Mouse (Mus musculus): ENCODE measurements at regions not wholly inside any gene's neighbourhood (a gene's known extent, or its start where the extent isn't known, plus 50 kb on each side); places are given as distances from the start of the nearest gene placed in this dataset.

- H3K9ac ChIP-seq (ENCODE audit: low read depth, low read length): no peak overlapping the region
- no peak overlapping the region for H3K4me3 ChIP-seq (ENCODE audit: low read depth, low read length)
- no peaks in the 10 kb centered on the region for H3K27me3 ChIP-seq (ENCODE audit: control insufficient read depth, insufficient read depth, low read length)
- WGBS (ENCODE audit: insufficient replicate concordance): 82% methylated on average over 4 of the region's 4 CpGs
- no peaks in the 10 kb centered on the region for H3K36me3 ChIP-seq (ENCODE audit: control insufficient read depth, insufficient read depth, low read length)
- no peaks in the 10 kb centered on the region for H3K4me1 ChIP-seq (ENCODE audit: control insufficient read depth, insufficient read depth, low read length)
- H3K27ac ChIP-seq (ENCODE audit: low read depth, low read length): no peak overlapping the region
- no peak for ATAC-seq (replicated peaks; ENCODE audit: insufficient number of reproducible peaks, low FRiP score, low TSS enrichment)
- no peak overlapping the region for H3K4me2 ChIP-seq
- no peaks in the 10 kb centered on the region for H3K9me3 ChIP-seq (replicated peaks; ENCODE audit: control insufficient read depth, low read length)
Observed at GRCm38 (mm10) chr13:6261458-6261857, 286.5 kb upstream of the Pitrm1 start.

GRCm38 (mm10) chr13:6270546-6270945 lies 277.4 kb upstream of the Pitrm1 start:
- no peaks in the 10 kb centered on the region for H3K9me3 ChIP-seq (replicated peaks; ENCODE audit: control insufficient read depth, low read length)
- no peaks in the 10 kb centered on the region for H3K36me3 ChIP-seq (ENCODE audit: control insufficient read depth, insufficient read depth, low read length)
- no peak overlapping the region for H3K27ac ChIP-seq (ENCODE audit: low read depth, low read length)
- H3K27me3 ChIP-seq (ENCODE audit: control insufficient read depth, insufficient read depth, low read length): no peaks in the 10 kb centered on the region
- H3K4me3 ChIP-seq (ENCODE audit: low read depth, low read length): no peak overlapping the region
- ATAC-seq (replicated peaks; ENCODE audit: insufficient number of reproducible peaks, low FRiP score, low TSS enrichment): no peak
- H3K4me1 ChIP-seq (ENCODE audit: control insufficient read depth, insufficient read depth, low read length): no peaks in the 10 kb centered on the region
- H3K4me2 ChIP-seq: no peak overlapping the region
- 83% methylated on average over 1 of the region's 1 CpGs for WGBS (ENCODE audit: insufficient replicate concordance)
- no peak overlapping the region for H3K9ac ChIP-seq (ENCODE audit: low read depth, low read length)

- H3K4me1 ChIP-seq (ENCODE audit: control insufficient read depth, insufficient read depth, low read length): no peaks in the 10 kb centered on the region
- no peak overlapping the region for H3K4me3 ChIP-seq (ENCODE audit: low read depth, low read length)
- H3K4me2 ChIP-seq: no peak overlapping the region
- no peaks in the 10 kb centered on the region for H3K36me3 ChIP-seq (ENCODE audit: control insufficient read depth, insufficient read depth, low read length)
- ATAC-seq (replicated peaks; ENCODE audit: insufficient number of reproducible peaks, low FRiP score, low TSS enrichment): no peak
- WGBS (ENCODE audit: insufficient replicate concordance): 79% methylated on average over 1 of the region's 1 CpGs
- no peaks in the 10 kb centered on the region for H3K9me3 ChIP-seq (replicated peaks; ENCODE audit: control insufficient read depth, low read length)
- no peak overlapping the region for H3K27ac ChIP-seq (ENCODE audit: low read depth, low read length)
- no peaks in the 10 kb centered on the region for H3K27me3 ChIP-seq (ENCODE audit: control insufficient read depth, insufficient read depth, low read length)
- no peak overlapping the region for H3K9ac ChIP-seq (ENCODE audit: low read depth, low read length)
Observed at GRCm38 (mm10) chr13:6272932-6273331, 275.0 kb upstream of the Pitrm1 start.

- no peaks in the 10 kb centered on the region for H3K36me3 ChIP-seq (ENCODE audit: control insufficient read depth, insufficient read depth, low read length)
- H3K4me1 ChIP-seq (ENCODE audit: control insufficient read depth, insufficient read depth, low read length): no peaks in the 10 kb centered on the region
- WGBS (ENCODE audit: insufficient replicate concordance): 93% methylated on average over 1 of the region's 1 CpGs
- no peaks in the 10 kb centered on the region for H3K9me3 ChIP-seq (replicated peaks; ENCODE audit: control insufficient read depth, low read length)
- no peaks in the 10 kb centered on the region for H3K27me3 ChIP-seq (ENCODE audit: control insufficient read depth, insufficient read depth, low read length)
- no peak overlapping the region for H3K27ac ChIP-seq (ENCODE audit: low read depth, low read length)
- ATAC-seq (replicated peaks; ENCODE audit: insufficient number of reproducible peaks, low FRiP score, low TSS enrichment): no peak
- no peak overlapping the region for H3K4me3 ChIP-seq (ENCODE audit: low read depth, low read length)
- no peak overlapping the region for H3K9ac ChIP-seq (ENCODE audit: low read depth, low read length)
- no peak overlapping the region for H3K4me2 ChIP-seq
Observed at GRCm38 (mm10) chr13:6280073-6280472, 267.9 kb upstream of the Pitrm1 start.

GRCm38 (mm10) chr13:6288109-6288508 lies 259.8 kb upstream of the Pitrm1 start:
- no peak overlapping the region for H3K4me3 ChIP-seq (ENCODE audit: low read depth, low read length)
- 72% methylated on average over 6 of the region's 6 CpGs for WGBS (ENCODE audit: insufficient replicate concordance)

GRCm38 (mm10) chr13:6292098-6292497 lies 255.9 kb upstream of the Pitrm1 start:
- Histone ChIP-seq H3K4me1 (ENCODE audit: control insufficient read depth, insufficient read depth, low read length) (no peaks in the 10 kb centered on the region), H3K27ac (ENCODE audit: low read depth, low read length) (no peak overlapping the region), H3K9ac (ENCODE audit: low read depth, low read length) (no peak overlapping the region), H3K4me2 (no peak overlapping the region), H3K36me3 (ENCODE audit: control insufficient read depth, insufficient read depth, low read length) (no peaks in the 10 kb centered on the region), H3K4me3 (ENCODE audit: low read depth, low read length) (no peak overlapping the region), H3K27me3 (ENCODE audit: control insufficient read depth, insufficient read depth, low read length) (no peaks in the 10 kb centered on the region), H3K9me3 (replicated peaks; ENCODE audit: control insufficient read depth, low read length) (no peaks in the 10 kb centered on the region)
- no peak for ATAC-seq (replicated peaks; ENCODE audit: insufficient number of reproducible peaks, low FRiP score, low TSS enrichment)
- 47% methylated on average over 3 of the region's 3 CpGs for WGBS (ENCODE audit: insufficient replicate concordance)

More at GRCm38 (mm10) chr13:6288109-6288508, 259.8 kb upstream of the Pitrm1 start:
- H3K9me3 ChIP-seq (replicated peaks; ENCODE audit: control insufficient read depth, low read length): no peaks in the 10 kb centered on the region
- H3K9ac ChIP-seq (ENCODE audit: low read depth, low read length): no peak overlapping the region
- no peak for ATAC-seq (replicated peaks; ENCODE audit: insufficient number of reproducible peaks, low FRiP score, low TSS enrichment)
- no peaks in the 10 kb centered on the region for H3K27me3 ChIP-seq (ENCODE audit: control insufficient read depth, insufficient read depth, low read length)
- H3K4me2 ChIP-seq: no peak overlapping the region
- no peaks in the 10 kb centered on the region for H3K36me3 ChIP-seq (ENCODE audit: control insufficient read depth, insufficient read depth, low read length)
- no peaks in the 10 kb centered on the region for H3K4me1 ChIP-seq (ENCODE audit: control insufficient read depth, insufficient read depth, low read length)
- H3K27ac ChIP-seq (ENCODE audit: low read depth, low read length): no peak overlapping the region

- H3K36me3 ChIP-seq (ENCODE audit: control insufficient read depth, insufficient read depth, low read length): no peaks in the 10 kb centered on the region
- H3K9ac ChIP-seq (ENCODE audit: low read depth, low read length): no peak overlapping the region
- H3K4me3 ChIP-seq (ENCODE audit: low read depth, low read length): no peak overlapping the region
- no peaks in the 10 kb centered on the region for H3K4me1 ChIP-seq (ENCODE audit: control insufficient read depth, insufficient read depth, low read length)
- H3K4me2 ChIP-seq: no peak overlapping the region
- H3K27me3 ChIP-seq (ENCODE audit: control insufficient read depth, insufficient read depth, low read length): no peaks in the 10 kb centered on the region
- ATAC-seq (replicated peaks; ENCODE audit: insufficient number of reproducible peaks, low FRiP score, low TSS enrichment): no peak
- no peaks in the 10 kb centered on the region for H3K9me3 ChIP-seq (replicated peaks; ENCODE audit: control insufficient read depth, low read length)
- H3K27ac ChIP-seq (ENCODE audit: low read depth, low read length): no peak overlapping the region
Observed at GRCm38 (mm10) chr13:6305718-6306117, 242.2 kb upstream of the Pitrm1 start.

- no peaks in the 10 kb centered on the region for H3K27me3 ChIP-seq (ENCODE audit: control insufficient read depth, insufficient read depth, low read length)
- H3K4me1 ChIP-seq (ENCODE audit: control insufficient read depth, insufficient read depth, low read length): no peaks in the 10 kb centered on the region
- ATAC-seq (replicated peaks; ENCODE audit: insufficient number of reproducible peaks, low FRiP score, low TSS enrichment): no peak
- no peak overlapping the region for H3K27ac ChIP-seq (ENCODE audit: low read depth, low read length)
- 83% methylated on average over 4 of the region's 4 CpGs for WGBS (ENCODE audit: insufficient replicate concordance)
- no peak overlapping the region for H3K9ac ChIP-seq (ENCODE audit: low read depth, low read length)
- no peaks in the 10 kb centered on the region for H3K9me3 ChIP-seq (replicated peaks; ENCODE audit: control insufficient read depth, low read length)
- H3K36me3 ChIP-seq (ENCODE audit: control insufficient read depth, insufficient read depth, low read length): no peaks in the 10 kb centered on the region
- no peak overlapping the region for H3K4me2 ChIP-seq
- H3K4me3 ChIP-seq (ENCODE audit: low read depth, low read length): no peak overlapping the region
Observed at GRCm38 (mm10) chr13:6306616-6306988, 241.3 kb upstream of the Pitrm1 start.

- no peak for ATAC-seq (replicated peaks; ENCODE audit: insufficient number of reproducible peaks, low FRiP score, low TSS enrichment)
- 72% methylated on average over 7 of the region's 7 CpGs for WGBS (ENCODE audit: insufficient replicate concordance)
- Histone ChIP-seq H3K4me1 (ENCODE audit: control insufficient read depth, insufficient read depth, low read length) (no peaks in the 10 kb centered on the region), H3K4me3 (ENCODE audit: low read depth, low read length) (no peak overlapping the region), H3K36me3 (ENCODE audit: control insufficient read depth, insufficient read depth, low read length) (no peaks in the 10 kb centered on the region), H3K4me2 (no peak overlapping the region), H3K27me3 (ENCODE audit: control insufficient read depth, insufficient read depth, low read length) (no peaks in the 10 kb centered on the region), H3K9ac (ENCODE audit: low read depth, low read length) (no peak overlapping the region), H3K9me3 (replicated peaks; ENCODE audit: control insufficient read depth, low read length) (no peaks in the 10 kb centered on the region), H3K27ac (ENCODE audit: low read depth, low read length) (no peak overlapping the region)
Observed at GRCm38 (mm10) chr13:6306989-6307917, 240.7 kb upstream of the Pitrm1 start.
